Mouse (Mus musculus): ENCODE data around the gene Bbs10. TPM values are rescaled to one million over a fixed set of nuclear protein-coding genes. Genes with fewer than 3 reads are reported as not detected.

Gene Bbs10
- total and polyA plus RNA-seq, 3 experiments = 0.15 to 0.42 TPM; not detected in 1

DNA sequence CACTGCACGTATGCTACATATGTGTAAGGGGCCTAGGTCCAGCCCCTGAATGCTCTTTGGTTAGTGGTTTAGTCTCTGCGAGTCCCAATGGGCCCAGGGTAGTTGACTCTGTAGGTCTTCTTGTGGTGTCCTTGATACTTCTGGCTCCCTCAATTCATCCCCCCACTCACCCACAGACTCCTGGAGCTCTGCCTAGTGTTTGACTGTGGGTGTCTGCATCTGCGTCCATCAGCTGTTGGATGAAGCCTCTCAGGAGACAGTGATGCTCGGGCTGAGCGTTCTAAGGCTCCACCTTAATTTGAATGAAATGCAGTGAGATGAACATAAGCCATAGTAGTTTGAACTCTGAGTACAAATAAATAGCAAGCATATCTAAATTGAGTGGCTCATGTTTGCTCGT lies 43.3 kb upstream of the Bbs10 start:
- no peaks in the 10 kb centered on the region for H3K27me3 ChIP-seq (ENCODE audit: control insufficient read depth in 1 of 2, insufficient read depth in 2 of 2, low read length in 2 of 2)
- H3K9ac ChIP-seq (ENCODE audit: control insufficient read depth, low read depth, low read length, poor library complexity, severe bottlenecking) = no peak overlapping the region
- peaks cover 1% of the 10 kb centered on the region; the same call in 1 of the 2 replicates for H3K79me2 ChIP-seq (ENCODE audit: control insufficient read depth, insufficient read depth, low read length, poor library complexity)
- DNase-seq (ENCODE audit: low read depth, low spot score) = no peak
- TF ChIP-seq MAX (IDR thresholded peaks at IDR 0.05; ENCODE audit: low read length) = no peak
- TF ChIP-seq POLR2AphosphoS5 (IDR thresholded peaks at IDR 0.05; ENCODE audit: borderline replicate concordance, low read depth, low read length) = no peak
- TF ChIP-seq JUND (IDR thresholded peaks at IDR 0.05; ENCODE audit: low read depth, low read length) = no peak
- no peak for TF ChIP-seq GABPA (IDR thresholded peaks at IDR 0.05; ENCODE audit: low read depth, low read length)
- no peak for TF ChIP-seq CHD1 (IDR thresholded peaks at IDR 0.05; ENCODE audit: low read depth, low read length)
- TF ChIP-seq RAD21 (IDR thresholded peaks at IDR 0.05; ENCODE audit: low read depth, low read length) = no peak
- no peak for TF ChIP-seq USF2 (IDR thresholded peaks at IDR 0.05; ENCODE audit: borderline replicate concordance in 1 of 2, insufficient read depth in 1 of 2, low read depth in 1 of 2, low read length in 2 of 2)
- peaks cover 7 to 8% of the 10 kb centered on the region in 2 experiments for H3K36me3 ChIP-seq (ENCODE audit: control insufficient read depth in 1 of 2, insufficient read depth in 2 of 2, low read length in 2 of 2)
- H3K27ac ChIP-seq (ENCODE audit: control insufficient read depth, low read depth, low read length) = no peak overlapping the region
- H3K9me3 ChIP-seq (replicated peaks; ENCODE audit: insufficient read depth, low read length) = no peaks in the 10 kb centered on the region
- no peak overlapping the region for H3K4me3 ChIP-seq (ENCODE audit: control insufficient read depth in 1 of 2, insufficient read depth in 1 of 2, low read depth in 2 of 2, low read length in 2 of 2)
- peaks cover 2 to 3% of the 10 kb centered on the region in 2 experiments; a peak in 2 of 4 replicates for H3K4me1 ChIP-seq (ENCODE audit: control insufficient read depth in 1 of 2, insufficient read depth in 2 of 2, low read length in 2 of 2)

DNA sequence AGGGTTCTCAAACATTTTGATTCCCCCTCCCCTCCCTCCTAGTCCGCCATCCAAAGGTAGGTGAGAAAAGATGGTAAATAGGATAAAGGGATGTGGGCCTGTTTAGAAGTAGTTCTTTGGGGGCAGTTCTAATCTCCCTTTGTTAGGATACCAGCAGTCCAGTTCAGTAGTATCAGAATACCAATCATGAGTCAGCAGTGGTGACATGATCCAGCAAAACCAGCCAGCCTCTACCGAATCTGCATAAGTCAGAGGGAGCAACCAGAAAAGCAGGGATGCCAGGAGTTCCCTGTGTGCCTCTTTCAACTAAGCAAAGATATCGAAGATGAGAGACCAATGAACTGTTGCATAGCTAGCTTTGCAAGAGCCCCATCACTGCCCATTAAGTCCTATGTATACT lies 42.3 kb upstream of the Bbs10 start:
- Histone ChIP-seq H3K27ac (ENCODE audit: control insufficient read depth, low read depth, low read length) (no peak overlapping the region), H3K9me3 (replicated peaks; ENCODE audit: insufficient read depth, low read length) (no peaks in the 10 kb centered on the region), H3K27me3 (ENCODE audit: control insufficient read depth in 1 of 2, insufficient read depth in 2 of 2, low read length in 2 of 2) (no peaks in the 10 kb centered on the region), H3K9ac (ENCODE audit: control insufficient read depth, low read depth, low read length, poor library complexity, severe bottlenecking) (no peak overlapping the region), H3K4me3 (ENCODE audit: control insufficient read depth in 1 of 2, insufficient read depth in 1 of 2, low read depth in 2 of 2, low read length in 2 of 2) (no peak overlapping the region), H3K79me2 (ENCODE audit: control insufficient read depth, insufficient read depth, low read length, poor library complexity) (peaks cover 1% of the 10 kb centered on the region; the same call in 1 of the 2 replicates), H3K36me3 (ENCODE audit: control insufficient read depth in 1 of 2, insufficient read depth in 2 of 2, low read length in 2 of 2) (peaks cover 6 to 8% of the 10 kb centered on the region in 2 experiments), H3K4me1 (ENCODE audit: control insufficient read depth in 1 of 2, insufficient read depth in 2 of 2, low read length in 2 of 2) (0 out of 4 replicates have a peak, but pooled peaks cover 0 to 3% of the 10 kb centered on the region in 2 experiments)
- no peak for TF ChIP-seq ZKSCAN1 (IDR thresholded peaks at IDR 0.05; ENCODE audit: low read depth, low read length)
- peak; percentile 18 to 44; a peak in 2 of 4 replicates for TF ChIP-seq EP300 (IDR thresholded peaks at IDR 0.05; ENCODE audit: low read depth in 1 of 2, low read length in 2 of 2)
- TF ChIP-seq BHLHE40 (IDR thresholded peaks at IDR 0.05; ENCODE audit: borderline replicate concordance, low read depth, low read length) = no peak
- peak; percentile 55 for DNase-seq (ENCODE audit: low read depth, low spot score)

DNA sequence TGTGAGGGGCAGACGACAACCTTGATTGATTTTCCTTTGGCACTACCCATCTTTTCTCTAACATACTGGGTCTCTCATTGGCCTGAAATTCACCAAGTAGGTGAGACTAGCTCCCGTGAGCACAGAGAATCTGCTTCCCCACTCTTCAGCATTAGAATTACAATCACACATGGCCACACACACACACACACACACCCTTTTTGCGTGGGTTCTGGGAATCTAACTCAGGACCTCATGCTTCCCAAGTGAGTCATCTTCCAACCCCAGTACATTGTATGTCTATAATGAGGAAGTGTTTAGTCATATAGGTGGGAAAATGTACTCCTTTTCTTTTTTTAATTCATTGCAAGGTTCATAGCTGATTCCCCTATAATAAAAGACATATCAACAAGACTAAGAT lies 41.1 kb upstream of the Bbs10 start:
- TF ChIP-seq RAD21 (IDR thresholded peaks at IDR 0.05; ENCODE audit: low read depth, low read length) = no peak
- no peak for TF ChIP-seq ZKSCAN1 (IDR thresholded peaks at IDR 0.05; ENCODE audit: low read depth, low read length)
- no peak for TF ChIP-seq BHLHE40 (IDR thresholded peaks at IDR 0.05; ENCODE audit: borderline replicate concordance, low read depth, low read length)
- TF ChIP-seq GATA1 (IDR thresholded peaks at IDR 0.05; ENCODE audit: low read depth, low read length) = no peak
- no peak for TF ChIP-seq POLR2A (IDR thresholded peaks at IDR 0.05; ENCODE audit: control insufficient read depth in 1 of 2, insufficient read depth in 1 of 2, low read depth in 1 of 2, low read length in 2 of 2, poor library complexity in 1 of 2)
- no peak for TF ChIP-seq E2F4 (IDR thresholded peaks at IDR 0.05; ENCODE audit: borderline replicate concordance, low read depth, low read length)
- no peak for TF ChIP-seq CHD1 (IDR thresholded peaks at IDR 0.05; ENCODE audit: low read depth, low read length)

More for the DNA sequence above, 41.1 kb upstream of the Bbs10 start:
- 0 out of 4 replicates have a peak, but pooled peaks cover 0 to 3% of the 10 kb centered on the region in 2 experiments for H3K4me1 ChIP-seq (ENCODE audit: control insufficient read depth in 1 of 2, insufficient read depth in 2 of 2, low read length in 2 of 2)
- no peaks in the 10 kb centered on the region for H3K9me3 ChIP-seq (replicated peaks; ENCODE audit: insufficient read depth, low read length)
- no peak for DNase-seq (ENCODE audit: low read depth, low spot score)
- H3K9ac ChIP-seq (ENCODE audit: control insufficient read depth, low read depth, low read length, poor library complexity, severe bottlenecking) = no peak overlapping the region
- no peaks in the 10 kb centered on the region for H3K79me2 ChIP-seq (ENCODE audit: control insufficient read depth, insufficient read depth, low read length, poor library complexity)
- no peaks in the 10 kb centered on the region for H3K27me3 ChIP-seq (ENCODE audit: control insufficient read depth in 1 of 2, insufficient read depth in 2 of 2, low read length in 2 of 2)
- no peak overlapping the region for H3K4me3 ChIP-seq (ENCODE audit: control insufficient read depth in 1 of 2, insufficient read depth in 1 of 2, low read depth in 2 of 2, low read length in 2 of 2)
- peaks cover 5 to 6% of the 10 kb centered on the region in 2 experiments for H3K36me3 ChIP-seq (ENCODE audit: control insufficient read depth in 1 of 2, insufficient read depth in 2 of 2, low read length in 2 of 2)
- no peak overlapping the region for H3K27ac ChIP-seq (ENCODE audit: control insufficient read depth, low read depth, low read length)
